Mouse (Mus musculus) kidney, embryonic 16.5 days (tissue): ENCODE results near the gene C8a. TPM values are rescaled to one million over a fixed set of nuclear protein-coding genes. Genes with fewer than 3 reads are reported as not detected.
A peak's percentile ranks its signal among the peaks of the same experiment; 100 is the strongest.

Experiments
- ATAC-seq: fragments of 200-750 bp; cut with Nextera tagmentation; 2 replicates; pipeline ENCODE4 v1.8.0; 2017; ENCODE audit warnings: moderate TSS enrichment; ENCODE audit not compliant: low FRiP score, low TSS enrichment
- H3K27ac ChIP-seq: fragments of 300-500 bp; sonication (generic); 2 replicates; pipeline ENCODE4 v1.5.1; 2014; ENCODE audit warnings: low read length
- H3K27me3 ChIP-seq: fragments of 300-500 bp; sonication (generic); 2 replicates; pipeline ENCODE4 v1.6.1; 2014; ENCODE audit warnings: low read length, control low read depth, mixed read lengths; ENCODE audit not compliant: insufficient read depth
- H3K36me3 ChIP-seq: fragments of 300-500 bp; sonication (generic); 2 replicates; pipeline ENCODE4 v1.6.1; 2014; ENCODE audit warnings: low read length, control low read depth, mixed read lengths; ENCODE audit not compliant: insufficient read depth
- H3K4me1 ChIP-seq: fragments of 300-500 bp; sonication (generic); 2 replicates; pipeline ENCODE4 v1.6.1; 2014; ENCODE audit warnings: low read length, control low read depth, mixed read lengths; ENCODE audit not compliant: insufficient read depth
- H3K4me2 ChIP-seq: fragments of 300-500 bp; sonication (generic); replicated peaks from 2 replicates; pipeline ENCODE4 v1.6.1; 2014; ENCODE audit warnings: low read depth, low read length
- H3K4me3 ChIP-seq: fragments of 300-500 bp; sonication (generic); 2 replicates; pipeline ENCODE4 v1.5.1; 2014; ENCODE audit warnings: mild to moderate bottlenecking, low read length
- H3K9ac ChIP-seq: fragments of 300-500 bp; sonication (generic); replicated peaks from 2 replicates; pipeline ENCODE4 v1.6.1; 2014; ENCODE audit warnings: low read length
- H3K9me3 ChIP-seq: fragments of 300-500 bp; sonication (generic); 2 replicates; pipeline ENCODE4 v1.6.1; 2016; ENCODE audit warnings: low read length, control low read depth
- WGBS: fragments of 180-500 bp; shearing (Covaris S2); extraction: QIAGEN DNeasy Blood & Tissue Kit; methylation state at CpG from one replicate; pipeline ENCODE4 v1.1.7; 2014; 5-methylcytosine and 5-hydroxymethylcytosine counted together
- polyA plus RNA-seq: library from polyadenylated mRNA; unstranded; fragments of >200 nt; fragmentation: Nextera tagmentation; extraction: Ambion mirVana; gene quantifications from 2 replicates; pipeline ENCODE4 v1.2.1, GENCODE M21; 2015

C8a gene
- polyA plus RNA-seq: 0.31 and 0.32 TPM in 2 replicates

- 73% methylated on average over 3 of the region's 3 CpGs for WGBS
- no peaks in the 10 kb centered on the region for H3K4me1 ChIP-seq
- H3K4me3 ChIP-seq: no peak within 1 kb of the TSS
- H3K36me3 ChIP-seq: no peaks in the 10 kb centered on the region
- no peak within 1 kb of the TSS for H3K4me2 ChIP-seq
- H3K27me3 ChIP-seq: no peaks in the 10 kb centered on the region
- no peak for ATAC-seq
- no peak within 1 kb of the TSS for H3K9ac ChIP-seq
- H3K27ac ChIP-seq: no peak within 1 kb of the TSS
- no peaks in the 10 kb centered on the region for H3K9me3 ChIP-seq
Observed at GRCm38 (mm10) chr4:104876323-104876722, at the start of gene C8a. Gene C8a (minus strand): TSS chr4:104876398.

DNA sequence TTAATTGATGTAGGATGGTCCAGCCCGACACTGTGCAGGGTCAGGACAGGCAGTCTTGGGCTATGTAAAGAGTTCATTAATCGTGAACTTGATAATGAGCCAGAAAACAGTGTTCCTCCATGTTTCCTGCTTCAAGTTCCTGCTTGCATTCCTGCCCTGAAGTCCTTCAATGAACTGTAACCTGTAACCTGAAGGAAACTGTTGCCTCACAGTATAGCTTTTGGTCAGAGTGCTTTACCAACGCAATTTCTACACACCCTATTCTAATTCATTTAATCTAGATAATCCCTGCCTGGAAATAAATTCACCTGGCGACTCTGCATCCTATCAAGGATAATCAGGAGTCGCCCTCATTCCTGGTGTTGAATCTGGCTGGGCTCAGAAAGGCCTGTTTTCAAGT is 49.2 kb upstream of the C8a start:
- Histone ChIP-seq H3K27me3 (no peaks in the 10 kb centered on the region), H3K4me3 (no peak overlapping the region), H3K36me3 (no peaks in the 10 kb centered on the region), H3K9me3 (no peaks in the 10 kb centered on the region), H3K27ac (no peak overlapping the region), H3K4me2 (no peak overlapping the region), H3K4me1 (no peaks in the 10 kb centered on the region), H3K9ac (no peak overlapping the region)
- ATAC-seq: no peak
- WGBS: 84% methylated on average over 5 of the region's 5 CpGs

GRCm38 (mm10) chr4:104918017-104918416 is 41.8 kb upstream of the C8a start:
- 79% methylated on average over 6 of the region's 6 CpGs for WGBS
- Histone ChIP-seq H3K4me1 (0 out of 2 replicates have a peak, but pooled peaks cover 6% of the 10 kb centered on the region), H3K36me3 (no peaks in the 10 kb centered on the region), H3K4me2 (no peak overlapping the region), H3K9me3 (no peaks in the 10 kb centered on the region), H3K4me3 (no peak overlapping the region), H3K27me3 (no peaks in the 10 kb centered on the region), H3K27ac (no peak overlapping the region), H3K9ac (no peak overlapping the region)
- ATAC-seq: no peak

DNA sequence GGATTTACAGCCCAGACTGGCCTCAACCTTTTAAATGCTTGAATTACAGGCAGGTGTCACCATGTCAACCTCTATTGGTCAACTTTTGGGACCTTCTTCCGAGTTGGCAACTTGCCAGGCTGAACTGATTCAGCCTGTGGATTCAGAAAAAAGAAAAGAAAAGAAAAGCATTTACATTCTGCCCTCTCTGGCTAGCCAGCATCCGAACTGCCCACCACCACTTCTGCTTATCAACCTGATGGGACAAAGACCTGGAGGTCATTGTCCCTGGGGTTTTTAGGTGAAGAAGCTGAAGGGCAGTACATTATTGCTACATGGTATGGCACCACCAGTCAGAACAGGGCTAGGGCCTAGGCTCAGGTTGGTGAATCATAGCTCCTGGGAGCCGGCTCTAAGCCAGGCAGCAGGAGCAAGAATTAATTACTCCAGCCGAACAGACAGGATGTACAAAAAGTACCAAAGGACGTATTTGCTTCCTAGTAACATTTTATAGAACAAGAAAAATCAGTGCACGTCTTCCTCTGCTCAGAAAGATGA is 38.6 kb upstream of the C8a start:
- no peaks in the 10 kb centered on the region for H3K27me3 ChIP-seq
- 0 out of 2 replicates have a peak, but pooled peaks cover 6% of the 10 kb centered on the region for H3K4me1 ChIP-seq
- H3K36me3 ChIP-seq: no peaks in the 10 kb centered on the region
- 51% methylated on average over 6 of the region's 6 CpGs for WGBS
- ATAC-seq: no peak
- H3K9me3 ChIP-seq: no peaks in the 10 kb centered on the region
- H3K9ac ChIP-seq: no peak overlapping the region
- H3K4me2 ChIP-seq: no peak overlapping the region
- no peak overlapping the region for H3K27ac ChIP-seq
- H3K4me3 ChIP-seq: no peak overlapping the region

GRCm38 (mm10) chr4:104913291-104914129 is 37.3 kb upstream of the C8a start, which contains the start of gene Fyb2:
Gene Fyb2 (plus strand): TSS chr4:104913456.
- H3K36me3 ChIP-seq: no peaks in the 10 kb centered on the region
- 0 out of 2 replicates have a peak, but pooled peaks cover 6% of the 10 kb centered on the region for H3K4me1 ChIP-seq
- no peak within 1 kb of the TSS for H3K27ac ChIP-seq
- peak within 1 kb of the TSS; percentile 45 for H3K9ac ChIP-seq
- H3K9me3 ChIP-seq: no peaks in the 10 kb centered on the region
- 20% methylated on average over 23 of the region's 23 CpGs for WGBS
- peak; percentile 65; the same call in 1 of the 2 replicates for ATAC-seq
- H3K27me3 ChIP-seq: no peaks in the 10 kb centered on the region
- peak within 1 kb of the TSS; percentile 28 for H3K4me3 ChIP-seq
- H3K4me2 ChIP-seq: peak within 1 kb of the TSS; percentile 48

- Histone ChIP-seq H3K27me3 (no peaks in the 10 kb centered on the region), H3K4me2 (no peak overlapping the region), H3K27ac (no peak overlapping the region), H3K36me3 (no peaks in the 10 kb centered on the region), H3K9me3 (no peaks in the 10 kb centered on the region), H3K4me3 (no peak overlapping the region), H3K9ac (no peak overlapping the region), H3K4me1 (0 out of 2 replicates have a peak, but pooled peaks cover 6% of the 10 kb centered on the region)
- WGBS: 28% methylated on average over 7 of the region's 7 CpGs
- ATAC-seq: peak; percentile 81
Observed at GRCm38 (mm10) chr4:104911685-104912084, 35.5 kb upstream of the C8a start.

- Histone ChIP-seq H3K27me3 (no peaks in the 10 kb centered on the region), H3K36me3 (no peaks in the 10 kb centered on the region), H3K4me3 (no peak overlapping the region), H3K9me3 (no peaks in the 10 kb centered on the region), H3K27ac (no peak overlapping the region), H3K4me1 (no peaks in the 10 kb centered on the region), H3K9ac (no peak overlapping the region), H3K4me2 (no peak overlapping the region)
- no peak for ATAC-seq
- 77% methylated on average over 6 of the region's 6 CpGs for WGBS
Observed at GRCm38 (mm10) chr4:104905049-104905448, 28.9 kb upstream of the C8a start.

DNA sequence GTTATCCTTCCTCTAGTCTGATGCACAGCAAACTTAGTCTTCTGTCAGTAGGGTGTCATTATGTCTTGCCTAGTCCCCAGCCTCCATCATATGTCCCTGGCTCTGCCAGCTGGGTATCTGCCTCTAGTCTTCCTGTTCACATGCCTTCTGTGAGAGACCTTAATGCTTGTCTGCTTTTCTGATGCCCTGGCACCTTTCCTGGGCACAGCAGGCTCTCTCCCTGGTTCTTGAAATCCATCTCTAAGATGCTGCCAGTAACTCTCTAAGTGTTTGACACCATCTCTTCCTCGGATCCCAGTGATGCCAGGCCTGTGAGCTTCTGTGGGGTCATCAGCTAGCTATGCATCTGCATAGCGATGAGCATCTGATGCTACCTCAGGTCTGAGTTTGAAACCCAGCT is 26.6 kb upstream of the C8a start:
- 87% methylated on average over 2 of the region's 2 CpGs for WGBS
- Histone ChIP-seq H3K9ac (no peak overlapping the region), H3K36me3 (no peaks in the 10 kb centered on the region), H3K27me3 (no peaks in the 10 kb centered on the region), H3K4me1 (no peaks in the 10 kb centered on the region), H3K4me3 (no peak overlapping the region), H3K27ac (no peak overlapping the region), H3K4me2 (no peak overlapping the region), H3K9me3 (no peaks in the 10 kb centered on the region)
- no peak for ATAC-seq

- H3K9me3 ChIP-seq: no peaks in the 10 kb centered on the region
Observed at GRCm38 (mm10) chr4:104894004-104894734, 18.0 kb upstream of the C8a start.

More at GRCm38 (mm10) chr4:104894004-104894734, 18.0 kb upstream of the C8a start:
- no peak overlapping the region for H3K4me3 ChIP-seq
- no peaks in the 10 kb centered on the region for H3K36me3 ChIP-seq
- H3K4me1 ChIP-seq: peaks cover 2% of the 10 kb centered on the region; the same call in 1 of the 2 replicates
- no peak overlapping the region for H3K9ac ChIP-seq
- ATAC-seq: no peak
- H3K27ac ChIP-seq: no peak overlapping the region
- 49% methylated on average over 13 of the region's 13 CpGs for WGBS
- H3K27me3 ChIP-seq: no peaks in the 10 kb centered on the region
- no peak overlapping the region for H3K4me2 ChIP-seq
